Mouse (Mus musculus) myocyte (in vitro differentiated cells): ENCODE results near the gene Gm49405. TPM values are rescaled to one million over a fixed set of nuclear protein-coding genes. Genes with fewer than 3 reads are reported as not detected.
A peak's percentile ranks its signal among the peaks of the same experiment; 100 is the strongest.

Source experiments
- H3K27me3 ChIP-seq: one replicate; pipeline ENCODE4 v1.6.1; 2011; ENCODE audit not compliant: control insufficient read depth, insufficient read depth, insufficient read length
- H3K36me3 ChIP-seq: one replicate; pipeline ENCODE4 v1.6.1; 2011; ENCODE audit not compliant: control insufficient read depth, insufficient read depth
- H3K4me2 ChIP-seq: one replicate; pipeline ENCODE4 v1.6.1; 2011; ENCODE audit warnings: low read depth, control low read depth
- H3K4me3 ChIP-seq: one replicate; pipeline ENCODE4 v1.5.1; 2011; ENCODE audit warnings: mild to moderate bottlenecking, control low read depth, moderate library complexity
- H3K79me2 ChIP-seq: one replicate; pipeline ENCODE4 v1.6.1; 2011; ENCODE audit not compliant: control insufficient read depth, insufficient read depth
- H3ac ChIP-seq: one replicate; pipeline ENCODE4 v1.6.1; 2011; ENCODE audit not compliant: control insufficient read depth, insufficient read length
- CEBPB ChIP-seq: IDR thresholded peaks from 2 replicates; pipeline ENCODE4 v1.6.1; 2011; ENCODE audit warnings: mild to moderate bottlenecking, moderate library complexity; ENCODE audit not compliant: poor library complexity, insufficient read depth, severe bottlenecking
- E2F4 ChIP-seq: IDR thresholded peaks from one replicate; pipeline ENCODE4 v1.6.1; 2011; ENCODE audit warnings: mild to moderate bottlenecking, control low read depth, moderate library complexity; ENCODE audit not compliant: insufficient read depth
- MAX ChIP-seq: IDR thresholded peaks from one replicate; pipeline ENCODE4 v1.6.1; 2011; ENCODE audit warnings: low read depth, mild to moderate bottlenecking, control low read depth
- MYOD1 ChIP-seq, 3 experiments: IDR thresholded peaks; one replicate each; pipeline ENCODE4 v1.6.1; 2011; ENCODE audit warnings: control low read depth in 2 of 3, low read depth in 2 of 3, mild to moderate bottlenecking in 2 of 3, moderate library complexity in 1 of 3; ENCODE audit not compliant: insufficient read length in 2 of 3, control insufficient read depth in 1 of 3
- MYOG ChIP-seq, 3 experiments: IDR thresholded peaks; one replicate each; pipeline ENCODE4 v1.6.1; 2011; ENCODE audit warnings: control low read depth in 2 of 3, low read depth in 2 of 3, mild to moderate bottlenecking in 2 of 3; ENCODE audit not compliant: insufficient read length in 2 of 3, control insufficient read depth in 1 of 3, insufficient read depth in 1 of 3
- POLR2A ChIP-seq: IDR thresholded peaks from one replicate; pipeline ENCODE4 v1.6.1; 2011; ENCODE audit warnings: low read depth, mild to moderate bottlenecking, control low read depth, moderate library complexity; ENCODE audit not compliant: insufficient read length
- POLR2AphosphoS2 ChIP-seq: IDR thresholded peaks from one replicate; pipeline ENCODE4 v1.6.1; 2011; ENCODE audit warnings: low read depth, control low read depth; ENCODE audit not compliant: insufficient read length
- REST ChIP-seq: IDR thresholded peaks from one replicate; pipeline ENCODE4 v1.6.1; 2011; ENCODE audit warnings: mild to moderate bottlenecking, control low read depth, moderate library complexity; ENCODE audit not compliant: insufficient read depth, insufficient read length
- SRF ChIP-seq: IDR thresholded peaks from one replicate; pipeline ENCODE4 v1.6.1; 2011; ENCODE audit warnings: low read depth; ENCODE audit not compliant: control insufficient read depth, insufficient read length
- TCF12 ChIP-seq: IDR thresholded peaks from one replicate; pipeline ENCODE4 v1.6.1; 2011; ENCODE audit warnings: mild to moderate bottlenecking, control low read depth; ENCODE audit not compliant: poor library complexity, insufficient read depth, severe bottlenecking
- TCF3 ChIP-seq: IDR thresholded peaks from one replicate; pipeline ENCODE4 v1.6.1; 2011; ENCODE audit warnings: low read depth, control low read depth; ENCODE audit not compliant: insufficient read length
- USF1 ChIP-seq: IDR thresholded peaks from one replicate; pipeline ENCODE4 v1.6.1; 2011; ENCODE audit warnings: low read depth, mild to moderate bottlenecking, control low read depth, moderate library complexity
- polyA plus RNA-seq: library from polyadenylated mRNA; unstranded; fragments of >200 nt; fragmentation: generic; extraction: Trizol; gene quantifications from one replicate; pipeline ENCODE4 v1.2.1, GENCODE M21; 2012; ENCODE audit warnings: missing spikeins

Gm49405 gene
- polyA plus RNA-seq, 1 experiment = 0.50 TPM

GRCm38 (mm10) chr19:3997231-3997630, 3.2 kb upstream of the Gm49405 start:
- Histone ChIP-seq H3K4me3 (no peak overlapping the region), H3K27me3 (peaks cover 13% of the 10 kb centered on the region), H3ac (no peak overlapping the region), H3K36me3 (no peaks in the 10 kb centered on the region), H3K79me2 (no peaks in the 10 kb centered on the region), H3K4me2 (no peak overlapping the region)
- TF ChIP-seq MYOG (IDR thresholded peaks at IDR 0.05; ENCODE audit: control insufficient read depth in 1 of 3, insufficient read depth in 1 of 3, insufficient read length in 2 of 3, low read depth in 2 of 3) (no peak), TCF12 (no peak), SRF (no peak), TCF3 (no peak), MYOD1 (IDR thresholded peaks at IDR 0.05; ENCODE audit: control insufficient read depth in 1 of 3, insufficient read length in 2 of 3, low read depth in 2 of 3) (no peak), POLR2AphosphoS2 (no peak), POLR2A (no peak), MAX (no peak), USF1 (no peak), E2F4 (no peak), REST (no peak), CEBPB (no peak)

GRCm38 (mm10) chr19:3998335-3998734, 2.1 kb upstream of the Gm49405 start:
- TF ChIP-seq CEBPB (no peak), TCF12 (no peak), MYOD1 (IDR thresholded peaks at IDR 0.05; ENCODE audit: control insufficient read depth in 1 of 3, insufficient read length in 2 of 3, low read depth in 2 of 3) (no peak), REST (no peak), POLR2AphosphoS2 (no peak), TCF3 (no peak), E2F4 (no peak), MYOG (IDR thresholded peaks at IDR 0.05; ENCODE audit: control insufficient read depth in 1 of 3, insufficient read depth in 1 of 3, insufficient read length in 2 of 3, low read depth in 2 of 3) (no peak), USF1 (no peak), SRF (no peak), MAX (no peak), POLR2A (no peak)
- no peaks in the 10 kb centered on the region for H3K79me2 ChIP-seq

GRCm38 (mm10) chr19:3999121-3999730, 1.2 kb upstream of the Gm49405 start:
- TF ChIP-seq SRF (no peak), E2F4 (no peak), REST (no peak), CEBPB (no peak), POLR2AphosphoS2 (no peak), MYOG (IDR thresholded peaks at IDR 0.05; ENCODE audit: control insufficient read depth in 1 of 3, insufficient read depth in 1 of 3, insufficient read length in 2 of 3, low read depth in 2 of 3) (no peak), MAX (no peak), TCF3 (no peak), TCF12 (no peak), MYOD1 (IDR thresholded peaks at IDR 0.05; ENCODE audit: control insufficient read depth in 1 of 3, insufficient read length in 2 of 3, low read depth in 2 of 3) (no peak), USF1 (no peak), POLR2A (no peak)
- Histone ChIP-seq H3K36me3 (no peaks in the 10 kb centered on the region), H3K27me3 (no peaks in the 10 kb centered on the region), H3ac (no peak overlapping the region), H3K4me2 (peak overlapping the region; percentile 87), H3K4me3 (peak overlapping the region; percentile 35), H3K79me2 (no peaks in the 10 kb centered on the region)

More at GRCm38 (mm10) chr19:3998335-3998734, 2.1 kb upstream of the Gm49405 start:
- Histone ChIP-seq H3K4me2 (no peak overlapping the region), H3ac (no peak overlapping the region), H3K27me3 (peaks cover 2% of the 10 kb centered on the region), H3K36me3 (no peaks in the 10 kb centered on the region), H3K4me3 (no peak overlapping the region)

GRCm38 (mm10) chr19:4000949-4001525, 611 bp downstream of the Gm49405 start:
- TF ChIP-seq USF1 (no peak), E2F4 (no peak), MAX (no peak), REST (no peak), MYOG (IDR thresholded peaks at IDR 0.05; ENCODE audit: control insufficient read depth in 1 of 3, insufficient read depth in 1 of 3, insufficient read length in 2 of 3, low read depth in 2 of 3) (no peak), SRF (no peak), TCF12 (no peak), MYOD1 (IDR thresholded peaks at IDR 0.05; ENCODE audit: control insufficient read depth in 1 of 3, insufficient read length in 2 of 3, low read depth in 2 of 3) (no peak), POLR2A (no peak)
- Histone ChIP-seq H3K36me3 (peaks cover 7% of the 10 kb centered on the region), H3K27me3 (no peaks in the 10 kb centered on the region), H3ac (peak overlapping the region; percentile 21), H3K4me2 (peak overlapping the region; percentile 80), H3K4me3 (peak overlapping the region; percentile 35), H3K79me2 (no peaks in the 10 kb centered on the region)
